Mouse (Mus musculus): Measurements from ENCODE around the gene Zbtb42. TPM values are rescaled to one million over a fixed set of nuclear protein-coding genes. Genes with fewer than 3 reads are reported as not detected.
A peak's percentile ranks its signal among the peaks of the same experiment; 100 is the strongest.

Zbtb42 gene
- polyA plus RNA-seq, 1 experiment from 2014 or later, result 0.98 TPM

DNA sequence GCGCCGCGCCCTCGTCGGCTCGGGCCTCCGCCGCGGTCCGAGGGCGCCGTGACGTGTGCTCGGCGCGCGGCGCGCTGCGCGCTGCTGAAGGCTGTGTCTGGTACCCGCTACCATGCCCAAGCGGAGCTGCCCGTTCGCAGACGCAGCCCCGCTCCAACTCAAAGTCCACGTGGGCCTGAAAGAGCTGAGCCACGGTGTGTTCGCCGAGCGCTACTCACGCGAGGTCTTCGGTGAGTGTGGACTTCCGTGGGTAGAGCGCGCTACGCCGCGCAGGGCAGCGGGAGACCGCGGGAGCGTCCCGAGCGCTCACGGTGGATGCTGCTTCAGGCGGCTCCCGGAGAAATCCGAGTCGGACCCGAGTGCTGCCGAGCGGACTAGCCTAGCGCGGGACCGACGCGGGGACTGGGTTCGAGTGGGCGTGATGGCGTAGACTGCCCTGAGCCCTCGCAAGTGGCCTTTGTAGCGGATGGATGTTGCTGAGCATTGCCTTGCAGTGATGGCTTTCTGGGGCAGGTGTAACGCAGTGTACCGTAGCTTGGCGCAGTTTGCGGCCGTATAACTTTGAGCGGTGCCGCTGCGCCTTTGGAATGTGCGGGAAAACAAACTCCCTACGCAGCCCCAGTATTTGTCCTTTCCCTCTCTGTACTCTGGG is 33.6 kb upstream of the Zbtb42 start:
- H3K4me2 ChIP-seq (replicated peaks), result peak overlapping the region; percentile 90
- peaks cover 27% of the 10 kb centered on the region for H3K4me1 ChIP-seq
- peak overlapping the region; percentile 83 for H3K4me3 ChIP-seq
- under 1% methylated on average over 75 of the region's 75 CpGs for WGBS
- peak overlapping the region; percentile 79 for H3K9ac ChIP-seq (replicated peaks)
- H3K36me3 ChIP-seq, result peaks cover 19% of the 10 kb centered on the region
- H3K27ac ChIP-seq (replicated peaks), result peak overlapping the region; percentile 83
- no peaks in the 10 kb centered on the region for H3K9me3 ChIP-seq
- ATAC-seq (replicated peaks), result no peak; the same call in 1 of the 2 replicates
- no peaks in the 10 kb centered on the region for H3K27me3 ChIP-seq

DNA sequence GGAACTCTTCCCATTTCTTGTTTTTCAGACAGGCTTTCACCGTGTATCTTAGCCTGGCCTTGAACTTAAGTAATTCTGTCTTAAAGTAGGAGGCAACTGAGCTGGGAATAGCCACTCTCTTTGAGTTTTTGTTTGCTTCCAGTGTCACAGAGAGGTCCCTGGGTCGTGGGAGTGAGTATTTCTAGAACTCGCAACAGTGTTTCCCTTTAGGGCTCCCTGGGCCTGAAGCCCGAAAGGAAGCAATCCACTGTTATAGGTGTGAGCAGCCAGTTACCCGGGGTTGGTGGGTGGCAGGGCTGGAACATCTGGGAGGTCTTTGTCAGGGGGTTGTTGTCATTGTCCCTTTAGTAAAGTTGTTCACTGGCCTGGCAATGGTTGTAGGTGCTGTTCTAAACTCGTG is 32.5 kb upstream of the Zbtb42 start:
- Histone ChIP-seq H3K36me3 (peaks cover 21% of the 10 kb centered on the region), H3K9ac (replicated peaks) (peak overlapping the region; percentile 79; the same call in 1 of the 2 replicates), H3K4me1 (peaks cover 27% of the 10 kb centered on the region), H3K4me3 (peak overlapping the region; percentile 83), H3K4me2 (replicated peaks) (peak overlapping the region; percentile 90), H3K27ac (replicated peaks) (no peak overlapping the region), H3K27me3 (no peaks in the 10 kb centered on the region), H3K9me3 (no peaks in the 10 kb centered on the region)
- ATAC-seq (replicated peaks), result no peak
- 46% methylated on average over 6 of the region's 6 CpGs for WGBS

DNA sequence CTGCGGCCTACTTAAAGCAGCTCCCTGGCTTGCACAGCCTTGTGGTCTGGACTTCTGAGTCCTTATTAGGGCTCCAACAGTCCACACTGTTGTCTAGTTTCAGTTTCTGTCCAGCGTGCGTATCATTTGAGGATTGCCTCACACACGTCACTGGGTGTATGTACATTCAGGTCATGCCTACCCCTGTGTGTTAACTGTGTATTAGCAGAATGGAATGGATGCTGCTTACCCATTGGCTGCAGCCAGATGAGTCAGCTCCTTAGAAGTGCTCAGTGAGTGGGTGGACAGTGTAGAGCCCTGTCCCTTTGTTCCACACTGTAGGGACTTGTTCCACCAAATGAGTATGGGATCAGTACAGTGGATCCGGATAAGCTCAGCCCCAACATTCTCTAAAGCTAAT is 30.5 kb upstream of the Zbtb42 start:
- WGBS, result 93% methylated on average over 5 of the region's 5 CpGs
- H3K9me3 ChIP-seq, result no peaks in the 10 kb centered on the region

DNA sequence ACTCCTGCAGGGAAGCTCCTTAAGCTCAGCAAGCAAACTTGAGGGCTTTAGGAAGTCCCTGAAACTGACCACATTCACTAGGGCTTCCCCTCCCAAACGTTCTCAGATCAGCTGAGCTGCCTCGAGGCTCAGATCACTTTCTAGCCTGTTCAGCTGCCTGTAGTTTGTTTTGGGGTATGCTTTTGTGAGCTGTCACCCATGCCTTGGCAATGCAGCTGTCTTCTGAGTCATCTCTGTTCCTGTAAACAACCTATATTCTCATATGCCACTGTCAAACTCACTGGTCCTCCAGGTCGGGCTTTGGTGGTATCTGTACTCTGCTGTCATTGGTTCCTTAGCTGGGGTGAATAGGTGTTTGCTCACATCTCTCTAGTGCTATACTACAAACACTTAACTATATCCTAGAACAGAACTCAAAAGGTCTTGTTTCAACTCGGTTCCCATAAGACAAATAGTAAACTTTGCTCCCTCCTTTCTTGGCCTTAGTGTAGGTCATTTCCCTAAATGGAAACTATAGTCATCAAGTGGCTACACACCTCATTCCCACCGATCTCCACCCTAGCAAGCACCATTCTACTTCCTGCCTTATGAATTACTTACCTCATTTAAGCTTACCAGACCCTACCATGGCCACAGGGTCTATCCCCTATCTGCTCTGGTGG is 26.7 kb upstream of the Zbtb42 start:
- Histone ChIP-seq H3K9ac (replicated peaks) (no peak overlapping the region), H3K36me3 (peaks cover 53% of the 10 kb centered on the region), H3K4me1 (peaks cover 4% of the 10 kb centered on the region), H3K4me2 (replicated peaks) (no peak overlapping the region), H3K27me3 (no peaks in the 10 kb centered on the region), H3K27ac (replicated peaks) (no peak overlapping the region), H3K9me3 (no peaks in the 10 kb centered on the region), H3K4me3 (no peak overlapping the region)
- no peak for ATAC-seq (replicated peaks)
- WGBS, result 78% methylated on average over 5 of the region's 5 CpGs

More for the DNA sequence above, 30.5 kb upstream of the Zbtb42 start:
- H3K27ac ChIP-seq (replicated peaks), result no peak overlapping the region
- no peak overlapping the region for H3K4me3 ChIP-seq
- H3K9ac ChIP-seq (replicated peaks), result no peak overlapping the region
- peaks cover 21% of the 10 kb centered on the region for H3K36me3 ChIP-seq
- no peak overlapping the region for H3K4me2 ChIP-seq (replicated peaks)
- H3K4me1 ChIP-seq, result peaks cover 27% of the 10 kb centered on the region
- H3K27me3 ChIP-seq, result no peaks in the 10 kb centered on the region
- no peak for ATAC-seq (replicated peaks)

DNA sequence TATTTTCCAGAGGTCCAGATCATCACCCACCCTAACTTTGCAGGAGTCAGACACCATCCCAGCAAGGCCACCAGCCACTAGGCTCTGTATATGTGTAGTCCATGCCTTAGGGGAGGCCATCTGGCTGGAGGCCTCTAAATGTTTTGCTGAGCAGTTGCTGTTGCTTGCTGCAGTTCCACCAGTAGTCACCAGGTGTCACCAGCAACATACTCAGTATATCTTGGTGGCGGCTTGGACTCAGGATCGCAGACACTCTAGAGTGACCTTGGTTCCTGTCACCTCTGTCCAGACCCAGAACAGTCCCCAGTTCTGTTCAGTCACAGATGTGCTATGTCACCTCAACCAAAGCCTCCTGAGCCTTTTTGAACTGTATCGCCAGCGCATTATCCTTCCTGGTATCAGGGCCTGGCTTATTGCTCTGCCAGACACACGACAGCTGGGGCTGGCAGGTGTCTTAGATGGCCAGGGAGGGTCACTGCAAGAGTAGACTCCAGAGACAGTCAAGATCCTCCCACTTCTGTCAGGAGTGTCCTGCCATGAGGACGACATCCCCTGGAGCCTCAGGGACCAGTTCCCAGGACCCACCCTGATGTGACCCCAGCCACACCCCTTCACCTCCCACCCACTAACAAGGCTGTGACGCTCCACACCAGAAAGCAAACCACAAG is 25.3 kb upstream of the Zbtb42 start:
- no peak overlapping the region for H3K4me3 ChIP-seq
- peak; percentile 59 for ATAC-seq (replicated peaks)
- H3K27ac ChIP-seq (replicated peaks), result no peak overlapping the region
- no peak overlapping the region for H3K9ac ChIP-seq (replicated peaks)
- peaks cover 59% of the 10 kb centered on the region for H3K36me3 ChIP-seq
- H3K27me3 ChIP-seq, result no peaks in the 10 kb centered on the region
- 54% methylated on average over 7 of the region's 7 CpGs for WGBS
- H3K9me3 ChIP-seq, result no peaks in the 10 kb centered on the region
- H3K4me2 ChIP-seq (replicated peaks), result no peak overlapping the region
- peaks cover 3% of the 10 kb centered on the region for H3K4me1 ChIP-seq

DNA sequence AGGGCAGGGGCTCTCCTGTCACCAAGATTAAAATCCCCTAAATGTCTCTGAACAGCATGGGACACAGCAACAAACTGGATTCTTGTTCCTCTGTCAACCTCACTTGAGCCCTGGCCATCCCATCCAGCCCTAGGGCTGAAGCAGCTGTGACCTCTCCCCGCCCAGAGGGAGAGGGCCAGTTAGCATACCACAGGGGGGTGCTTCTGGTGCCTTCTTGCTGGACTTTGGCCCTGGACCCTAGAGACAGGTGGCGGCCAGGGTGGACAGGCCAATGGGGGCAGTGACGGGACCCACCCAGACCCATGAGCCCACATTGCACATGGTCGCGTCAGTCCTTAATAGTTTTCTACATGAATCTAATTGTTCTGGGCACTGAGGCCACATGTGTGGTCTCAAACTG is 24.6 kb upstream of the Zbtb42 start:
- Histone ChIP-seq H3K4me3 (no peak overlapping the region), H3K4me1 (peaks cover 3% of the 10 kb centered on the region), H3K36me3 (peaks cover 60% of the 10 kb centered on the region), H3K9ac (replicated peaks) (no peak overlapping the region), H3K4me2 (replicated peaks) (no peak overlapping the region), H3K27me3 (no peaks in the 10 kb centered on the region), H3K27ac (replicated peaks) (no peak overlapping the region), H3K9me3 (no peaks in the 10 kb centered on the region)
- WGBS, result 83% methylated on average over 5 of the region's 5 CpGs
- ATAC-seq (replicated peaks), result no peak

DNA sequence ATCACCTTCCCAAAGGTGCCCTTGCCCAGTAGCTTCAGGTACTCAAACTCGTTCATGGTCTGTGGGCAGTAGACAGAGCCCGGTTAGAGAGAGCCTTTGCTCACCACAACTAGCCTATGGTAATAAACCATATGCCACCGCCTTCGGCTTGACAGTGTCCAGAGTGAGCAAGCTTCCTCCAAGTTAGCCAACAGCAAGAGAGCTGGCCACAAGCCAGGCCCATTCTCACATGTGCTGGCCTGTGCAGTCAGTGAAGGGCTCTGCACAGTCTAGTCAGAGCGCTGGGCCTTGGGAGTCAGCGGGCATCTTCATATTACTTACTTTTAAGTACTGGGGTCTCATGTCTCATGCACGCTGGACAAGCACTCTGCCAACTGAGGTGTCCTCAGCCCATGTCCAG is 20.0 kb upstream of the Zbtb42 start:
- Histone ChIP-seq H3K9me3 (no peaks in the 10 kb centered on the region), H3K4me1 (peaks cover 36% of the 10 kb centered on the region), H3K36me3 (peaks cover 65% of the 10 kb centered on the region), H3K4me2 (replicated peaks) (no peak overlapping the region), H3K4me3 (no peak overlapping the region), H3K9ac (replicated peaks) (no peak overlapping the region), H3K27ac (replicated peaks) (no peak overlapping the region), H3K27me3 (no peaks in the 10 kb centered on the region)
- ATAC-seq (replicated peaks), result no peak
- WGBS, result 90% methylated on average over 7 of the region's 7 CpGs

DNA sequence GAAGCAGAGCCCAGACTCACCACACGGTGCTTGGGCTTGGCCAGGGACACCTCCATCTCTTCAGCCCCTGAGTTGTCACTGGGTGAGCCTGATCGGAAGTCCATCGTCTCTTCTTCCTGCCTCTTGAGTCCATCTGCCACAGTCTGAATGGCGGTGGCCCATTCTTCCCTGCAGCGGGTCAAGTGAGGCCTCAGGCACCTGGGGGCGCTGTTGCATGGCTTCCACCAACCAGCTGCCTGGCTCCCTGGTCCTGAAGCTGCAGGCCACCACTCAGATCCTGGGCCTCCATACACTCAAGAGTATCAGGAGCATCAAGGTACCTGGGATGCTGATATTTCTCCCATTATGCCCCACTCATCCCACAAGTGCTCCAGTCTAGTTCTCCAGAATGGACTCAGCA is 19.5 kb upstream of the Zbtb42 start:
- ATAC-seq (replicated peaks), result no peak
- no peak overlapping the region for H3K9ac ChIP-seq (replicated peaks)
- H3K27me3 ChIP-seq, result no peaks in the 10 kb centered on the region
- H3K27ac ChIP-seq (replicated peaks), result no peak overlapping the region
- H3K4me1 ChIP-seq, result peaks cover 40% of the 10 kb centered on the region
- H3K9me3 ChIP-seq, result no peaks in the 10 kb centered on the region
- WGBS, result 75% methylated on average over 6 of the region's 6 CpGs
- H3K4me3 ChIP-seq, result no peak overlapping the region
- peaks cover 60% of the 10 kb centered on the region for H3K36me3 ChIP-seq
- no peak overlapping the region for H3K4me2 ChIP-seq (replicated peaks)

DNA sequence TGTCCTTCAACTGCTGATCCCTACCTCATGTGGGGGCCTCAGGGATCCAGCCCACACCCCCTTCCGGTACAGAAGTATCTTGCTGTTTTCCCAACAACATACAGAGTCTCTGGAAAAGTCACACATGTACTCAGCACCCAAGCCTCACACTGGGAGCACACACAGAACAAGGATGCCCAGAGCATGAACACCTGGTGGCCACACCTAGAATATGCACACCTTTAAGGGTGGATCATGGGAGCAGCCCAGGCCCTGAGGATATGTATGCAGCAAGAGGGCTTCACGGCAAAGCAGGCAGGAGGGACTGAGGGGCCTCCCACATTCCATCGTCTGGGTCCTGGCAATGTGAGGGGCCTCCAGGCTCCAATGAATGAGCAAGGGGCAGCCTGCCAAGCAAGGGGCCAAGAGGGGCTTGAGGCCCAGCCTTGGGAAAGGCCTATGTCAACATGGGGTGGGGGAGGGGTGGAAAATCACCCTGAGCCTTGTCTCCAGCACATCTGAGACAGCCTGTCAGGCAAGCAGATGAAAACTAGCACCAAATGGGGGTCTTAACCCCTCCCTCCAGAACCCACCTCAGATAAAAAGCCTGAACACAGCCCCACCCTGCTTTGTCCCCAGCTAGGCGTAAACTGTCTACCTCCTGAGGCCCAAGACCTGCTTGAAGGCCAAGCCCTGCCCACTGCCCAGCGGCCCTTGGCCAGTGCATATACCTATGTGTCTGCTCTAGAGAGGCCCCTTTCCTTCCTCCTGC is 17.9 kb upstream of the Zbtb42 start:
- H3K4me3 ChIP-seq, result no peak overlapping the region
- H3K27ac ChIP-seq (replicated peaks), result peak overlapping the region; percentile 59
- H3K4me1 ChIP-seq, result peaks cover 57% of the 10 kb centered on the region
- WGBS, result 18% methylated on average over 5 of the region's 5 CpGs
- H3K9ac ChIP-seq (replicated peaks), result no peak overlapping the region
- ATAC-seq (replicated peaks), result peak; percentile 30
- H3K9me3 ChIP-seq, result no peaks in the 10 kb centered on the region
- H3K4me2 ChIP-seq (replicated peaks), result 0 out of 2 replicates have a peak overlapping the region, but pooled peaks have one; percentile 6
- H3K36me3 ChIP-seq, result peaks cover 47% of the 10 kb centered on the region
- H3K27me3 ChIP-seq, result no peaks in the 10 kb centered on the region

DNA sequence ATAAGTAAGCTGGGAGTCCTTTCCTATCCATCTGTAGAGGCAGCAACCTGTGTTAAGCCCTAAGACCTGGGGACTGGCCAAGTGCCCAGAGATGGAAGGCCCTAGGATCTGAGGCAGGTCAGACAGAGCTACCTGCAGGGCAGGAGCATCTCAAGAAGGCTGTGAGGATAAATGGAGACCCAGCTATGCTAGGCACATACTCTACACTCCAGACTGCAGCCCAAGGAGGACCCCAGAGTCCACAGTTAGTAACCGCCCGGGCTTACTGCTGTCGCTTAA is 17.4 kb upstream of the Zbtb42 start:
- ATAC-seq (replicated peaks), result no peak
- peaks cover 62% of the 10 kb centered on the region for H3K4me1 ChIP-seq
- peak overlapping the region; percentile 59 for H3K27ac ChIP-seq (replicated peaks)
- no peaks in the 10 kb centered on the region for H3K27me3 ChIP-seq
- no peak overlapping the region for H3K9ac ChIP-seq (replicated peaks)
- no peaks in the 10 kb centered on the region for H3K9me3 ChIP-seq
- 58% methylated on average over 3 of the region's 3 CpGs for WGBS
- H3K4me2 ChIP-seq (replicated peaks), result 0 out of 2 replicates have a peak overlapping the region, but pooled peaks have one; percentile 6
- H3K4me3 ChIP-seq, result no peak overlapping the region
- H3K36me3 ChIP-seq, result peaks cover 42% of the 10 kb centered on the region

DNA sequence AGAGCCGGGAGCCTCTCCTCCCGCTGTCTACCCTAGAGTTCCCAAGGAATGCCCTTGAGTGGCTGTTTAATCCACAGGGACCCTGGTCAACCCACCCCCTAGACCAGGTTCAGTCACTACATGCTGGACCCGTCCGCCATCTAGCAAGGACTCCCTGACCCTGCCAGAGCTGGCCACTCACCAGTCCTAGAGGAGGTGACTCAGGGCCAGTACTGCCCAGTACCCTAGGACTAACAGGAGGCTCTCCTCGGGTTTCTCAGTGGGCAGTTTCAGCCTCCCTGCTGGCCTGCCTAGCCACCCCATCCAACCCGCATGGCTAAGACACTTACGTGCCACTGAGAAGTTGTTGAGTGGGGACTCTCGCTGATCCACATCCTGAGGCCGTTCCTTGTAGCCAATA is 16.8 kb upstream of the Zbtb42 start:
- WGBS, result 80% methylated on average over 9 of the region's 9 CpGs
- Histone ChIP-seq H3K27ac (replicated peaks) (peak overlapping the region; percentile 59; the same call in 1 of the 2 replicates), H3K9ac (replicated peaks) (no peak overlapping the region), H3K4me2 (replicated peaks) (no peak overlapping the region), H3K27me3 (no peaks in the 10 kb centered on the region), H3K9me3 (no peaks in the 10 kb centered on the region), H3K36me3 (peaks cover 36% of the 10 kb centered on the region), H3K4me3 (no peak overlapping the region), H3K4me1 (peaks cover 67% of the 10 kb centered on the region)
- ATAC-seq (replicated peaks), result no peak

DNA sequence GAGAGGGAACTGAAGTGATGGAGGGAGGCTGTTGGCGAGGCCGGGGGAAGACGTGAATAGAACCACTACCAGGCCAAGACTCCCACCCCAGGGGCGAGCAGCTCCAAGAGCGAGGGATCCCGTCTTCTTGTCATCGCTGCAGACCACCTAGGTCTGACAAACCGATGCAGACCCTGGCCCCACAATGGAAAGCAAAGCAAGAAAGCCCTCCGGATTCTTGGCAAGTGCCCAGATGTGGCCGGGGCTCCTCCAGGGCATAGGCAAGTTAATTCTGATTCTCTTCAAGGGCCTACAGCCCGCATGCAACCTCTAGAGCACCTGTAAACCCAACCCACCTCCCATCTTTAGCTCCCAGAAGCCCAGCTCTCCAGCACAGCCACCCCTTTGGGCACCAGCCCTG is 15.3 kb upstream of the Zbtb42 start:
- H3K36me3 ChIP-seq, result peaks cover 32% of the 10 kb centered on the region
- H3K27ac ChIP-seq (replicated peaks), result peak overlapping the region; percentile 79
- H3K4me2 ChIP-seq (replicated peaks), result peak overlapping the region; percentile 19
- no peak for ATAC-seq (replicated peaks)
- H3K9ac ChIP-seq (replicated peaks), result no peak overlapping the region
- no peaks in the 10 kb centered on the region for H3K27me3 ChIP-seq
- 35% methylated on average over 11 of the region's 11 CpGs for WGBS
- peaks cover 74% of the 10 kb centered on the region for H3K4me1 ChIP-seq
- no peaks in the 10 kb centered on the region for H3K9me3 ChIP-seq
- no peak overlapping the region for H3K4me3 ChIP-seq

All from forebrain, embryonic 15.5 days (tissue).